Mouse (Mus musculus) liver, embryonic 14.5 days (tissue): Measurements from ENCODE around the gene Vmn1r42. TPM values are rescaled to one million over a fixed set of nuclear protein-coding genes. Genes with fewer than 3 reads are reported as not detected.

Source experiments
- ATAC-seq: fragments of 200-750 bp; cut with Nextera tagmentation; 2 replicates; pipeline ENCODE4 v1.8.0; 2017; ENCODE audit warnings: moderate number of reproducible peaks, mild to moderate bottlenecking, moderate library complexity; ENCODE audit not compliant: insufficient read depth
- DNase-seq, 3 experiments: peaks; one replicate each; pipeline ENCODE4 v3.0.0-alpha.2; 2012 to 2013; ENCODE audit warnings: low read depth in 3 of 3, low spot score in 3 of 3
- H3K27ac ChIP-seq: fragments of 300-500 bp; sonication (generic); 2 replicates; pipeline ENCODE4 v1.5.1; 2014; ENCODE audit warnings: moderate library complexity, mild to moderate bottlenecking, control low read depth, inconsistent platforms
- H3K27me3 ChIP-seq: fragments of 300-500 bp; sonication (generic); 2 replicates; pipeline ENCODE4 v1.6.1; 2014; ENCODE audit warnings: mild to moderate bottlenecking, low read length, moderate library complexity; ENCODE audit not compliant: control insufficient read depth, insufficient read depth
- H3K36me3 ChIP-seq: fragments of 300-500 bp; sonication (generic); replicated peaks from 2 replicates; pipeline ENCODE4 v1.6.1; 2014; ENCODE audit warnings: low read depth; ENCODE audit not compliant: control insufficient read depth, insufficient read depth
- H3K4me1 ChIP-seq, 2 experiments: fragments of 200-500 bp in 1 of 2; fragments of 300-500 bp in 1 of 2; sonication (generic) in 1 of 2; replicated peaks; 2 replicates each; pipeline ENCODE4 v1.6.1; 2012 to 2014; ENCODE audit warnings: antibody characterized with exemption in 1 of 2, inconsistent platforms in 1 of 2, low read length in 1 of 2; ENCODE audit not compliant: control insufficient read depth in 2 of 2, insufficient read depth in 2 of 2
- H3K4me2 ChIP-seq: fragments of 300-500 bp; sonication (generic); 2 replicates; pipeline ENCODE4 v1.6.1; 2014; ENCODE audit warnings: low read depth, mild to moderate bottlenecking, control low read depth, moderate library complexity
- H3K4me3 ChIP-seq, 2 experiments: fragments of 200-500 bp in 1 of 2; fragments of 300-500 bp in 1 of 2; sonication (generic) in 1 of 2; 2 replicates each; pipeline ENCODE4 v1.5.1; 2012 to 2014; ENCODE audit warnings: low read depth in 2 of 2, low read length in 2 of 2, mild to moderate bottlenecking in 2 of 2, control low read depth in 1 of 2, inconsistent platforms in 1 of 2, moderate library complexity in 1 of 2; ENCODE audit not compliant: insufficient read depth in 1 of 2
- H3K9ac ChIP-seq: fragments of 300-500 bp; sonication (generic); replicated peaks from 2 replicates; pipeline ENCODE4 v1.6.1; 2014; ENCODE audit warnings: mild to moderate bottlenecking, control low read depth, moderate library complexity
- H3K9me3 ChIP-seq: fragments of 300-500 bp; sonication (generic); 2 replicates; pipeline ENCODE4 v1.6.1; 2016; ENCODE audit warnings: low read length, mixed read lengths; ENCODE audit not compliant: control insufficient read depth
- CTCF ChIP-seq: IDR thresholded peaks from 2 replicates; pipeline ENCODE4 v1.5.1; 2016; ENCODE audit warnings: antibody characterized with exemption, low read depth, control low read depth
- EP300 ChIP-seq: IDR thresholded peaks from 2 replicates; pipeline ENCODE4 v1.6.1; 2016; ENCODE audit warnings: antibody characterized with exemption, low read depth
- WGBS: fragments of 180-500 bp; shearing (Covaris S2); extraction: QIAGEN DNeasy Blood & Tissue Kit; methylation state at CpG from one replicate; pipeline ENCODE4 v1.1.7; 2014; ENCODE audit not compliant: insufficient replicate concordance; 5-methylcytosine and 5-hydroxymethylcytosine counted together
- polyA plus RNA-seq, 2 experiments: library from polyadenylated mRNA; depleted of rRNA in 1 of 2; stranded (reverse) in 1 of 2; unstranded in 1 of 2; fragments of >200 nt; fragmentation: Nextera tagmentation in 1 of 2; extraction: Ambion mirVana in 1 of 2; gene quantifications; 2 replicates each; pipeline versions ENCODE4 v1.2.1 to v1.2.3; 2012 to 2014

Gene Vmn1r42
- polyA plus RNA-seq, 2 experiments: not detected

DNA sequence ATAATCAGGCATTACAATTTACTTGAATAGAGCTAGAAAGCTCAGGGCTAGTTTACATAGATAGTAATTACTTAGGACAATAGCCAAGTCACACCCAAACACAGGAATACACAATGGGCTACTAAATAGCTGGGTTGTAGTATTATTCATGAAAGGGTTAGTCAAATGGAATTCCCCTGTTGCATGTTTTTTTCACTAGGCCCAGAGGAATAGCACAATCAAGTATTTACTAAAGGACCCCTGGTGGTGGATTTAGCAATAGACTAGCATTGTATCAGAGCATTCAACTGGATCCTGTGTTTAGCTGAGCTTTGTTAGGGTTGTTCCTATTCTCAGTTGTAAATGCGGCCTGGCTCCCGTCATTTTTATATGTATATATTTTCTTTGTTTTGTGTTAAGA, 8.2 kb downstream of the Vmn1r42 start:
- 83% methylated on average over 2 of the region's 2 CpGs for WGBS
- Histone ChIP-seq H3K27ac (no peak overlapping the region), H3K36me3 (no peaks in the 10 kb centered on the region), H3K9me3 (no peaks in the 10 kb centered on the region), H3K27me3 (no peaks in the 10 kb centered on the region), H3K4me3 (no peak overlapping the region), H3K9ac (no peak overlapping the region), H3K4me2 (no peak overlapping the region), H3K4me1 (no peaks in the 10 kb centered on the region)
- no peak for TF ChIP-seq CTCF
- DNase-seq: no peak
- ATAC-seq: no peak

DNA sequence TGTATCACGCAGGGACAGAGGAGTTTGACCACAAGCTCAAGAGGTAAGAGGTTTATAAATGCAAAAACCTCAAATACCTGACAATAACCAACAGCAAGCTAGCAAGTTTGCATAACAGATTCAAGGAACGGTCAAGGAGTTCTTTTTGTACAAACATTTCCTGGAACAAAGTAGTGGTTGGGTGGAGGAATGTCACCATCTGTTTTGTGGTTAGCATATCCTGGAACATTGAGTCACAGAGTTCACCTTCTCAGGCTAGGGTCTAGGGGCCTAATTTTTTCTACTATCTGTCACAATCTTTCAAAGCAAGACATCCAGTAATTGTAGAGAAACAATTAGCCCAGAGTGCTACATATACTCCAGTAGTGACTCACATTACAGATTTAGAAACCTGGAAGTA, 8.9 kb downstream of the Vmn1r42 start:
- 55% methylated on average over 2 of the region's 2 CpGs for WGBS

DNA sequence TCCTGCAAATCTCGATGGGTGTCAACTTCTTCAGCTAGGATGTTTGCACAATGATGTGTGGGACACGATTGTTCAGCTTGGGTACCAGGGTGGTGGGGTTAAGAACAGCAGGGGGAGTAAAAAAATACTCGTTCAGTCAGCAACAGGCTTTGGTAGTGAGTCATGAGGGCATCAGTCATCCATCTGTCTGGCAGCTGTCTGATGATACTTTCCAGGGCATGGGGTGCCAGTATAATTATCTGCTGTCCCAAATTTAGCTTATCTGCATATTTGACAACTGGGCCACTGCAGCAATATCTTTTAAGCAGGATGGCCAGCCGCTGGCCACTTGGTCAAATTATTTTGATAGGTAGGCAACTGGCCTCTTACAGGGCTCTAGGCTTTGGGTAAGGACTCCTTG, 12.4 kb downstream of the Vmn1r42 start:
- Histone ChIP-seq H3K4me2 (no peak overlapping the region), H3K36me3 (no peaks in the 10 kb centered on the region), H3K4me1 (no peaks in the 10 kb centered on the region), H3K4me3 (no peak overlapping the region), H3K9ac (no peak overlapping the region), H3K27me3 (no peaks in the 10 kb centered on the region), H3K27ac (no peak overlapping the region), H3K9me3 (no peaks in the 10 kb centered on the region)
- DNase-seq (no peak), ATAC-seq (no peak)
- 37% methylated on average over 4 of the region's 4 CpGs for WGBS
- TF ChIP-seq EP300: no peak
- no peak for TF ChIP-seq CTCF

More for the DNA sequence above, 8.9 kb downstream of the Vmn1r42 start:
- H3K9me3 ChIP-seq: no peaks in the 10 kb centered on the region
- H3K9ac ChIP-seq: no peak overlapping the region
- H3K4me3 ChIP-seq: no peak overlapping the region
- TF ChIP-seq EP300 (no peak), CTCF (no peak)
- ATAC-seq: no peak
- no peaks in the 10 kb centered on the region for H3K36me3 ChIP-seq
- H3K4me1 ChIP-seq: no peaks in the 10 kb centered on the region
- no peaks in the 10 kb centered on the region for H3K27me3 ChIP-seq
- no peak overlapping the region for H3K4me2 ChIP-seq
- H3K27ac ChIP-seq: no peak overlapping the region
- no peak for DNase-seq

DNA sequence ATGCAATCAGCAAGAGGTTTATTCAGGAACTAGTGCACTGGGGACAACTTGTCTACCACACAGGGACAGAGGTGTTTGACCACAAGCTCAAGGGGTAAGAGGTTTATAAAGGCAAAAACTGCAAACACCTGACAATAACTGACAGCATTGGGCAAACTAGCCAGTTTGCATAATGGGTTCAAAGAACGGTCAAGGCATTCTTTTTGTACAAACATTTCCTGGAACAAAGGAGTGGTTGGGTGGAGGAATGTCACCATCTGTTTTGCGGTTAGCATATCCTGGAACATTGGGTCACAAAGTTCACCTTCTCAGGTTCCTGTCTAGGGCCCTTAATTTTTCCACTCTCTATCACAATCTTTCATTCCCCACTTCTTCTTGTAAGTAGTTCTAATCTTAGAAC, 16.4 kb downstream of the Vmn1r42 start:
- no peak overlapping the region for H3K27ac ChIP-seq
- WGBS: 63% methylated on average over 2 of the region's 2 CpGs
- DNase-seq (no peak), ATAC-seq (no peak)
- H3K4me2 ChIP-seq: no peak overlapping the region
- no peak overlapping the region for H3K4me3 ChIP-seq
- H3K27me3 ChIP-seq: no peaks in the 10 kb centered on the region
- H3K9me3 ChIP-seq: no peaks in the 10 kb centered on the region
- no peak for TF ChIP-seq CTCF
- no peak for TF ChIP-seq EP300
- H3K4me1 ChIP-seq: no peaks in the 10 kb centered on the region
- H3K36me3 ChIP-seq: no peaks in the 10 kb centered on the region
- no peak overlapping the region for H3K9ac ChIP-seq

DNA sequence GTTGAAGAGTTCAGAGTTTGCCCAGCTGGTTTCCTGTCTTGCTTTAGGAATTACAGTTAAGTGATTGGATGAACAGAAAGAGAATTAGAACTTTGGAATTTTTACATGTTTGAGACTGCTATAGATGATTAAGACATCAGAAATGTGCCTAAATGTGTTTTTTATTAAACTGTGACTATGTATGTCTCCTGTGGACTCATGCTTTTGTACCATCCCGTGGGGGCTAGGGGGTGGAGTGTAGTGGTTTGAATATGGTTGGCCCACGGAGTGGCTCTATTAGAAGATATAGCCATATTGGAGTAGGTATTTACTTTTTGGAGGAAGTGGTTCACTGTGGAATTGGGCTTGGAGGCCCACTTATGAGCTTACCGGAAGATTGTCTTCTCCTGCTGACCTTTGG, 18.7 kb downstream of the Vmn1r42 start:
- no peak overlapping the region for H3K4me3 ChIP-seq
- H3K9ac ChIP-seq: no peak overlapping the region
- 41% methylated on average over 3 of the region's 3 CpGs for WGBS
- no peaks in the 10 kb centered on the region for H3K36me3 ChIP-seq
- no peaks in the 10 kb centered on the region for H3K27me3 ChIP-seq
- ATAC-seq (no peak), DNase-seq (no peak)
- no peaks in the 10 kb centered on the region for H3K9me3 ChIP-seq
- H3K4me1 ChIP-seq: no peaks in the 10 kb centered on the region
- TF ChIP-seq CTCF (no peak), EP300 (no peak)
- H3K27ac ChIP-seq: no peak overlapping the region
- no peak overlapping the region for H3K4me2 ChIP-seq

Other genes with a start within 250 kb of the Vmn1r42 start
- 1.7 TPM in 2 replicates for gene Txnrd3, start 232.4 kb downstream of the Vmn1r42 start, polyA plus RNA-seq (2012; rRNA removed)
- 2.6 and 2.9 TPM in 2 replicates for gene Txnrd3, start 232.4 kb downstream of the Vmn1r42 start, polyA plus RNA-seq (2014; fragmentation: Nextera tagmentation; extraction: Ambion mirVana)
- gene Vmn1r40, start 168.9 kb downstream of the Vmn1r42 start, polyA plus RNA-seq (2012; rRNA removed): not detected in 2 replicates
- not detected in 2 replicates for gene Vmn1r40, start 168.9 kb downstream of the Vmn1r42 start, polyA plus RNA-seq (2014; fragmentation: Nextera tagmentation; extraction: Ambion mirVana)
- not detected in 2 replicates for gene Vmn1r41, start 135.6 kb downstream of the Vmn1r42 start, polyA plus RNA-seq (2012; rRNA removed)
- not detected in 2 replicates for gene Vmn1r41, start 135.6 kb downstream of the Vmn1r42 start, polyA plus RNA-seq (2014; fragmentation: Nextera tagmentation; extraction: Ambion mirVana)
- not detected in 2 replicates for gene Vmn1r43, start within 50 bp of the Vmn1r42 start, polyA plus RNA-seq (2012; rRNA removed)
- gene Vmn1r43, start within 50 bp of the Vmn1r42 start, polyA plus RNA-seq (2014; fragmentation: Nextera tagmentation; extraction: Ambion mirVana): not detected in 2 replicates
- gene Vmn1r44, start 7.2 kb upstream of the Vmn1r42 start, polyA plus RNA-seq (2012; rRNA removed): not detected in 2 replicates
- gene Vmn1r44, start 7.2 kb upstream of the Vmn1r42 start, polyA plus RNA-seq (2014; fragmentation: Nextera tagmentation; extraction: Ambion mirVana): not detected in 2 replicates
- gene Vmn1r45, start 64.2 kb upstream of the Vmn1r42 start, polyA plus RNA-seq (2012; rRNA removed): not detected in 2 replicates
- gene Vmn1r45, start 64.2 kb upstream of the Vmn1r42 start, polyA plus RNA-seq (2014; fragmentation: Nextera tagmentation; extraction: Ambion mirVana): not detected in 2 replicates
- not detected in 2 replicates for gene Vmn1r46, start 92.9 kb upstream of the Vmn1r42 start, polyA plus RNA-seq (2012; rRNA removed)
- gene Vmn1r46, start 92.9 kb upstream of the Vmn1r42 start, polyA plus RNA-seq (2014; fragmentation: Nextera tagmentation; extraction: Ambion mirVana): not detected in 2 replicates
- not detected in 2 replicates for gene Vmn1r47, start 139.7 kb upstream of the Vmn1r42 start, polyA plus RNA-seq (2012; rRNA removed)
- not detected in 2 replicates for gene Vmn1r47, start 139.7 kb upstream of the Vmn1r42 start, polyA plus RNA-seq (2014; fragmentation: Nextera tagmentation; extraction: Ambion mirVana)
- gene Vmn1r48, start 160.4 kb upstream of the Vmn1r42 start, polyA plus RNA-seq (2012; rRNA removed): not detected in 2 replicates
- not detected in 2 replicates for gene Vmn1r48, start 160.4 kb upstream of the Vmn1r42 start, polyA plus RNA-seq (2014; fragmentation: Nextera tagmentation; extraction: Ambion mirVana)
- not detected in 2 replicates for gene Vmn1r49, start 202.1 kb upstream of the Vmn1r42 start, polyA plus RNA-seq (2012; rRNA removed)
- gene Vmn1r49, start 202.1 kb upstream of the Vmn1r42 start, polyA plus RNA-seq (2014; fragmentation: Nextera tagmentation; extraction: Ambion mirVana): not detected in 2 replicates
- gene Vmn1r50, start 225.0 kb upstream of the Vmn1r42 start, polyA plus RNA-seq (2012; rRNA removed): not detected in 2 replicates
- not detected in 2 replicates for gene Vmn1r50, start 225.0 kb upstream of the Vmn1r42 start, polyA plus RNA-seq (2014; fragmentation: Nextera tagmentation; extraction: Ambion mirVana)
- gene Vmn1r51, start 246.2 kb upstream of the Vmn1r42 start, polyA plus RNA-seq (2012; rRNA removed): not detected in 2 replicates
- not detected in 2 replicates for gene Vmn1r51, start 246.2 kb upstream of the Vmn1r42 start, polyA plus RNA-seq (2014; fragmentation: Nextera tagmentation; extraction: Ambion mirVana)